Mouse (Mus musculus) CH12.LX (cell line): ENCODE measurements around the gene Irf5.

Experiments used
- EP300 ChIP-seq: IDR thresholded peaks from 2 replicates; pipeline ENCODE4 v1.6.1; 2011; ENCODE audit warnings: low read length, improper control_type of control experiment
- ETS1 ChIP-seq: conservative IDR thresholded peaks from 2 replicates; pipeline ENCODE4 v1.6.1; 2012; ENCODE audit warnings: low read depth, mild to moderate bottlenecking, inconsistent platforms, low read length, improper control_type of control experiment, moderate library complexity
- JUND ChIP-seq: conservative IDR thresholded peaks from 2 replicates; pipeline ENCODE4 v1.6.1; 2011; ENCODE audit warnings: low read depth, low read length, improper control_type of control experiment
- RCOR1 ChIP-seq: conservative IDR thresholded peaks from 2 replicates; pipeline ENCODE4 v1.6.1; 2012; ENCODE audit warnings: low read depth, mild to moderate bottlenecking, inconsistent platforms, low read length, improper control_type of control experiment
- UBTF ChIP-seq: IDR thresholded peaks from 2 replicates; pipeline ENCODE4 v1.6.1; 2012; ENCODE audit warnings: low read depth, mild to moderate bottlenecking, inconsistent platforms, low read length, improper control_type of control experiment, moderate library complexity

DNA sequence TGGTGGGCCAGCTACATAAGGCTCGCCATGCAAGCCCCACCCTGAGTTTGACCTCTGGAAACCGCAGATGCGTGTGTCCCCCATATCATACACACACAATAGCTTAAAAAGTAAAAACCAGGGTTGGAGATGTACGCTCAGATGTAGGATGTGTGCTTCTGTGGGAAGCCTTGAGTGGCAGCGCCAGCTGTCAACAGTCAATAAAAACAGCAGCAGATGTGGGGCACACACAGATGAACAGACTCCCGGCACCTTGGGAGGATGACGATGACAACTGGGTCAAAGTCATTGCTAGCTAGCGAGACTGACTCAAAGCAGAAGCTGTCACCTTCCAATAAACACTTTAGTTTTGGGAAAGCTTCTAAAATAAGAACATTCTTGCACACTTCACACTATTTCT lies 13.1 kb downstream of the Irf5 start:
- no peak for TF ChIP-seq ETS1
- TF ChIP-seq JUND = no peak
- no peak for TF ChIP-seq UBTF
- TF ChIP-seq EP300 = no peak
- no peak for TF ChIP-seq RCOR1
